Mouse (Mus musculus): ENCODE measurements around the gene Myo1d. TPM values are rescaled to one million over a fixed set of nuclear protein-coding genes. Genes with fewer than 3 reads are reported as not detected.

The Myo1d gene
- polyA plus RNA-seq, 1 experiment from 2014 or later = 26.4 TPM

GRCm38 (mm10) chr11:80766472-80767319 is 13.1 kb downstream of the Myo1d start:
- Histone ChIP-seq H3K27ac (ENCODE audit: low read length) (peak overlapping the region; percentile 74), H3K9ac (replicated peaks; ENCODE audit: low read depth) (no peak overlapping the region), H3K36me3 (ENCODE audit: insufficient read depth, low read length) (no peaks in the 10 kb centered on the region), H3K9me3 (ENCODE audit: low read length) (no peaks in the 10 kb centered on the region), H3K4me1 (ENCODE audit: insufficient read depth, low read depth, low read length) (peaks cover 15% of the 10 kb centered on the region), H3K4me2 (replicated peaks; ENCODE audit: low read depth, low read length) (0 out of 2 replicates have a peak overlapping the region, but pooled peaks have one; percentile 8), H3K27me3 (replicated peaks; ENCODE audit: insufficient read depth, low read length) (no peaks in the 10 kb centered on the region), H3K4me3 (ENCODE audit: low read depth, low read length) (no peak overlapping the region)
- DNase-seq (ENCODE audit: low spot score) = peak; percentile 81
- no peak for TF ChIP-seq EP300 (IDR thresholded peaks at IDR 0.05)
- no peak for TF ChIP-seq CTCF (IDR thresholded peaks at IDR 0.05)
- 39% methylated on average over 6 of the region's 6 CpGs for WGBS
- peak; percentile 81 for ATAC-seq

- peak; percentile 53 for ATAC-seq
- Histone ChIP-seq H3K27ac (ENCODE audit: low read length) (peak overlapping the region; percentile 74), H3K27me3 (replicated peaks; ENCODE audit: insufficient read depth, low read length) (no peaks in the 10 kb centered on the region), H3K4me1 (ENCODE audit: insufficient read depth, low read depth, low read length) (peaks cover 13% of the 10 kb centered on the region; the same call in 1 of the 2 replicates), H3K4me3 (ENCODE audit: low read depth, low read length) (no peak overlapping the region), H3K9me3 (ENCODE audit: low read length) (no peaks in the 10 kb centered on the region), H3K9ac (replicated peaks; ENCODE audit: low read depth) (no peak overlapping the region), H3K4me2 (replicated peaks; ENCODE audit: low read depth, low read length) (0 out of 2 replicates have a peak overlapping the region, but pooled peaks have one; percentile 8), H3K36me3 (ENCODE audit: insufficient read depth, low read length) (no peaks in the 10 kb centered on the region)
- TF ChIP-seq EP300 (IDR thresholded peaks at IDR 0.05) (no peak), CTCF (IDR thresholded peaks at IDR 0.05) (no peak)
- DNase-seq (ENCODE audit: low spot score) = peak; percentile 53
- WGBS = 61% methylated on average over 4 of the region's 4 CpGs
Measured at GRCm38 (mm10) chr11:80766068-80766467, 13.8 kb downstream of the Myo1d start.

GRCm38 (mm10) chr11:80762066-80762465 is 17.8 kb downstream of the Myo1d start:
- TF ChIP-seq CTCF (IDR thresholded peaks at IDR 0.05) (no peak), EP300 (IDR thresholded peaks at IDR 0.05) (no peak)
- DNase-seq (ENCODE audit: low spot score) (no peak), ATAC-seq (no peak)
- Histone ChIP-seq H3K4me1 (ENCODE audit: insufficient read depth, low read depth, low read length) (peaks cover 11% of the 10 kb centered on the region; the same call in 1 of the 2 replicates), H3K27ac (ENCODE audit: low read length) (no peak overlapping the region), H3K27me3 (replicated peaks; ENCODE audit: insufficient read depth, low read length) (no peaks in the 10 kb centered on the region), H3K36me3 (ENCODE audit: insufficient read depth, low read length) (no peaks in the 10 kb centered on the region), H3K9me3 (ENCODE audit: low read length) (no peaks in the 10 kb centered on the region), H3K4me2 (replicated peaks; ENCODE audit: low read depth, low read length) (no peak overlapping the region), H3K9ac (replicated peaks; ENCODE audit: low read depth) (no peak overlapping the region), H3K4me3 (ENCODE audit: low read depth, low read length) (no peak overlapping the region)
- WGBS = 42% methylated on average over 4 of the region's 4 CpGs

- no peak for DNase-seq (ENCODE audit: low spot score)
Measured at GRCm38 (mm10) chr11:80761285-80761974, 18.4 kb downstream of the Myo1d start.

GRCm38 (mm10) chr11:80759023-80759422 is 20.8 kb downstream of the Myo1d start:
- Histone ChIP-seq H3K27me3 (replicated peaks; ENCODE audit: insufficient read depth, low read length) (no peaks in the 10 kb centered on the region), H3K9me3 (ENCODE audit: low read length) (no peaks in the 10 kb centered on the region), H3K27ac (ENCODE audit: low read length) (peak overlapping the region; percentile 38), H3K4me1 (ENCODE audit: insufficient read depth, low read depth, low read length) (peaks cover 7% of the 10 kb centered on the region; the same call in 1 of the 2 replicates), H3K4me3 (ENCODE audit: low read depth, low read length) (no peak overlapping the region), H3K36me3 (ENCODE audit: insufficient read depth, low read length) (no peaks in the 10 kb centered on the region), H3K9ac (replicated peaks; ENCODE audit: low read depth) (no peak overlapping the region), H3K4me2 (replicated peaks; ENCODE audit: low read depth, low read length) (no peak overlapping the region)
- no peak for TF ChIP-seq CTCF (IDR thresholded peaks at IDR 0.05)
- TF ChIP-seq EP300 (IDR thresholded peaks at IDR 0.05) = no peak
- ATAC-seq = no peak
- DNase-seq (ENCODE audit: low spot score) = peak; percentile 62
- WGBS = 64% methylated on average over 3 of the region's 3 CpGs

More at GRCm38 (mm10) chr11:80761285-80761974, 18.4 kb downstream of the Myo1d start:
- Histone ChIP-seq H3K4me1 (ENCODE audit: insufficient read depth, low read depth, low read length) (peaks cover 11% of the 10 kb centered on the region; the same call in 1 of the 2 replicates), H3K27ac (ENCODE audit: low read length) (no peak overlapping the region), H3K36me3 (ENCODE audit: insufficient read depth, low read length) (no peaks in the 10 kb centered on the region), H3K9ac (replicated peaks; ENCODE audit: low read depth) (no peak overlapping the region), H3K9me3 (ENCODE audit: low read length) (no peaks in the 10 kb centered on the region), H3K4me2 (replicated peaks; ENCODE audit: low read depth, low read length) (no peak overlapping the region), H3K4me3 (ENCODE audit: low read depth, low read length) (no peak overlapping the region), H3K27me3 (replicated peaks; ENCODE audit: insufficient read depth, low read length) (no peaks in the 10 kb centered on the region)
- TF ChIP-seq CTCF (IDR thresholded peaks at IDR 0.05) = no peak
- 49% methylated on average over 3 of the region's 3 CpGs for WGBS
- no peak for ATAC-seq

GRCm38 (mm10) chr11:80754201-80754600 is 25.6 kb downstream of the Myo1d start:
- no peak overlapping the region for H3K4me2 ChIP-seq (replicated peaks; ENCODE audit: low read depth, low read length)
- H3K9ac ChIP-seq (replicated peaks; ENCODE audit: low read depth) = no peak overlapping the region
- no peaks in the 10 kb centered on the region for H3K27me3 ChIP-seq (replicated peaks; ENCODE audit: insufficient read depth, low read length)
- H3K9me3 ChIP-seq (ENCODE audit: low read length) = no peaks in the 10 kb centered on the region
- H3K27ac ChIP-seq (ENCODE audit: low read length) = no peak overlapping the region; the same call in 1 of the 2 replicates
- no peaks in the 10 kb centered on the region for H3K36me3 ChIP-seq (ENCODE audit: insufficient read depth, low read length)
- ATAC-seq (0 out of 2 replicates have a peak, but pooled peaks have one; percentile 21), DNase-seq (ENCODE audit: low spot score) (peak; percentile 23)
- H3K4me1 ChIP-seq (ENCODE audit: insufficient read depth, low read depth, low read length) = no peaks in the 10 kb centered on the region; the same call in 1 of the 2 replicates
- H3K4me3 ChIP-seq (ENCODE audit: low read depth, low read length) = no peak overlapping the region
- TF ChIP-seq EP300 (IDR thresholded peaks at IDR 0.05) = no peak
- no peak for TF ChIP-seq CTCF (IDR thresholded peaks at IDR 0.05)
- WGBS = 11% methylated on average over 2 of the region's 2 CpGs
